Mouse (Mus musculus) embryonic facial prominence, embryonic 10.5 days (tissue): ENCODE results near the gene Fgfr2. TPM values are rescaled to one million over a fixed set of nuclear protein-coding genes. Genes with fewer than 3 reads are reported as not detected.

ENCODE experiments used
- DNase-seq: peaks from one replicate; pipeline ENCODE4 v3.0.0-alpha.2; 2017; ENCODE audit warnings: low spot score
- H3K27ac ChIP-seq: fragments of 300-500 bp; sonication (generic); replicated peaks from 2 replicates; pipeline ENCODE4 v1.5.1; 2016; ENCODE audit warnings: mild to moderate bottlenecking
- H3K27me3 ChIP-seq: fragments of 300-500 bp; sonication (generic); replicated peaks from 2 replicates; pipeline ENCODE4 v1.6.1; 2016; ENCODE audit warnings: low read depth, mild to moderate bottlenecking; ENCODE audit not compliant: poor library complexity, severe bottlenecking
- H3K36me3 ChIP-seq: fragments of 300-500 bp; sonication (generic); replicated peaks from 2 replicates; pipeline ENCODE4 v1.6.1; 2016; ENCODE audit warnings: mild to moderate bottlenecking, moderate library complexity
- H3K4me1 ChIP-seq: fragments of 300-500 bp; sonication (generic); 2 replicates; pipeline ENCODE4 v1.6.1; 2016
- H3K4me3 ChIP-seq: fragments of 300-500 bp; sonication (generic); 2 replicates; pipeline ENCODE4 v1.5.1; 2016; ENCODE audit warnings: mild to moderate bottlenecking, moderate library complexity
- H3K9me3 ChIP-seq: fragments of 300-500 bp; sonication (generic); 2 replicates; pipeline ENCODE4 v1.6.1; 2016; ENCODE audit warnings: mild to moderate bottlenecking
- WGBS: fragments of 180-500 bp; shearing (Covaris S2); methylation state at CpG from one replicate; pipeline ENCODE4 v1.1.7; 2016; 5-methylcytosine and 5-hydroxymethylcytosine counted together
- polyA plus RNA-seq: library from polyadenylated mRNA; unstranded; fragments of >200 nt; fragmentation: Nextera tagmentation; extraction: Ambion mirVana; gene quantifications from 2 replicates; pipeline ENCODE4 v1.2.1, GENCODE M21; 2016

Gene Fgfr2
- polyA plus RNA-seq, 1 experiment from 2014 or later: 74.3 TPM

GRCm38 (mm10) chr7:131257309-131257708 lies 1865.8 kb downstream of the Fgfr2 start:
- Histone ChIP-seq H3K4me3 (no peak overlapping the region), H3K27me3 (no peaks in the 10 kb centered on the region), H3K27ac (no peak overlapping the region), H3K36me3 (no peaks in the 10 kb centered on the region), H3K4me1 (no peaks in the 10 kb centered on the region), H3K9me3 (no peaks in the 10 kb centered on the region)
- 86% methylated on average over 1 of the region's 1 CpGs for WGBS
- DNase-seq: no peak

GRCm38 (mm10) chr7:131256841-131257240 lies 1866.3 kb downstream of the Fgfr2 start:
- Histone ChIP-seq H3K27ac (no peak overlapping the region), H3K9me3 (no peaks in the 10 kb centered on the region), H3K4me3 (no peak overlapping the region), H3K36me3 (no peaks in the 10 kb centered on the region), H3K27me3 (no peaks in the 10 kb centered on the region), H3K4me1 (no peaks in the 10 kb centered on the region)
- 92% methylated on average over 5 of the region's 5 CpGs for WGBS
- no peak for DNase-seq

GRCm38 (mm10) chr7:131244993-131245392 lies 1878.2 kb downstream of the Fgfr2 start:
- Histone ChIP-seq H3K27me3 (no peaks in the 10 kb centered on the region), H3K27ac (no peak overlapping the region), H3K36me3 (no peaks in the 10 kb centered on the region), H3K4me1 (no peaks in the 10 kb centered on the region), H3K9me3 (no peaks in the 10 kb centered on the region), H3K4me3 (no peak overlapping the region)
- DNase-seq: no peak
- WGBS: 32% methylated on average over 1 of the region's 1 CpGs

GRCm38 (mm10) chr7:131236091-131236490 lies 1887.1 kb downstream of the Fgfr2 start:
- Histone ChIP-seq H3K27me3 (no peaks in the 10 kb centered on the region), H3K4me3 (no peak overlapping the region), H3K36me3 (no peaks in the 10 kb centered on the region), H3K4me1 (no peaks in the 10 kb centered on the region), H3K9me3 (no peaks in the 10 kb centered on the region), H3K27ac (no peak overlapping the region)
- no peak for DNase-seq

GRCm38 (mm10) chr7:131223086-131223485 lies 1900.1 kb downstream of the Fgfr2 start:
- H3K36me3 ChIP-seq: no peaks in the 10 kb centered on the region
- H3K27me3 ChIP-seq: no peaks in the 10 kb centered on the region
- no peak for DNase-seq
- 83% methylated on average over 5 of the region's 5 CpGs for WGBS
- H3K4me1 ChIP-seq: no peaks in the 10 kb centered on the region
- H3K27ac ChIP-seq: no peak overlapping the region
- no peaks in the 10 kb centered on the region for H3K9me3 ChIP-seq
- no peak overlapping the region for H3K4me3 ChIP-seq

DNA sequence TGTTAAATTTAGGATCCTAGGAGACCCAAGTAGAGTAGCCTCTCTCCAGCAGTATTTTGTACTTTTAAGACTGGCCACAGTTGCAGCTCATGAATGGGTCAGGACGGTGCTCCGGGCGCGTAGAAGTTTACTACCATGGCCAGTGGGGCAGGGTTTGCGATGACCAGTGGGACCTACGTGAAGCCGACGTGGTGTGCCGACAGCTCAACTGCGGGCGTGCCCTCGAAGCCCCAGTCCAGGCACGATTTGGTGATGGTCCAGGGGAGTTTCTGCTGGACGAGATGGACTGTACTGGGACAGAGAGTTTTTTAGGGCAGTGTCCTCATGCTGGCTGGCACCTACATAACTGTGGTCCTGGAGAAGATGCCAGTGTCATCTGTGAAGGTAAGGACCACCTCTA lies 1935.2 kb downstream of the Fgfr2 start:
- WGBS: 95% methylated on average over 14 of the region's 14 CpGs

DNA sequence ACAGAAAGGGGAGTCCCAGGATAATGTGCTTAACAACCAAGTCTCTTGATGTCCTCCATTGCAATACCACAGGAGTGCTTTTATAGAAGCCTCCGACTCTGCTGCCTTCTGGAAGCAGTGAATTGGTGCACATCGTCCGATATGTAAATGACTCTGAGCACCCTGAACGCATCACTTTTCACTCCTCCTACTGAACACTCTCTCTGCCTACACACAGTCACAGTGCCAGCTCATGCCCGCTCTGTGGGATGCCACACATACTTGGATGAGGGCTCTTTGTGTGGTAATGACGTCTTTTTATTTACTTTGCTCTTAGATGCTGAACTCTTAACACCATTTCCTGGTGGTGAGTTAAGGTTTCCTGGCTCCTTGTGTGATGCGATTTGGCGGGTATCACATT lies 1936.1 kb downstream of the Fgfr2 start:
- no peaks in the 10 kb centered on the region for H3K27me3 ChIP-seq
- no peaks in the 10 kb centered on the region for H3K36me3 ChIP-seq
- H3K4me3 ChIP-seq: no peak overlapping the region
- H3K27ac ChIP-seq: no peak overlapping the region
- WGBS: 75% methylated on average over 8 of the region's 8 CpGs
- no peaks in the 10 kb centered on the region for H3K9me3 ChIP-seq
- H3K4me1 ChIP-seq: no peaks in the 10 kb centered on the region
- DNase-seq: no peak

More for the DNA sequence above, 1935.2 kb downstream of the Fgfr2 start:
- DNase-seq: no peak
- no peaks in the 10 kb centered on the region for H3K9me3 ChIP-seq
- H3K27ac ChIP-seq: no peak overlapping the region
- H3K36me3 ChIP-seq: no peaks in the 10 kb centered on the region
- H3K27me3 ChIP-seq: no peaks in the 10 kb centered on the region
- H3K4me3 ChIP-seq: no peak overlapping the region
- H3K4me1 ChIP-seq: no peaks in the 10 kb centered on the region

DNA sequence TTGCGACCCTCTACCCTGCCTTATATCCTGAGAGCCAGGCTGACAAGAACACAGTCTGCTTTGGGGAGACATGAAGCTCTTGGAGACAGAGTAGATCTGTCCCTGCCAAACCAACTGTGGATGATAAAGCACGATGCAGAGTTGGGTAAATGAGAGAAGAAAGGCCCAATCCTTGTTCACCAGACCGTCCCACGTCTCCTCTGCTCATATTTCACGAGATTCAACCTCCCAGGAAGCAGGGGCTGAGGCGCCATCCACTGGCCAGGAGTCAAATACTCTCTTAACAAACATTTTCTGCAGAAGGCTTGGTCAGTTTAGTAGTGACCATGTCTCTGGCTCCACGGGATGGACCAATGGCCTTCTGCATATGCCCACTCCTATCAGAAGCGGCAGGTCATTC lies 1938.8 kb downstream of the Fgfr2 start:
- Histone ChIP-seq H3K27ac (no peak overlapping the region), H3K36me3 (no peaks in the 10 kb centered on the region), H3K4me1 (no peaks in the 10 kb centered on the region), H3K27me3 (no peaks in the 10 kb centered on the region), H3K4me3 (no peak overlapping the region), H3K9me3 (no peaks in the 10 kb centered on the region)
- 71% methylated on average over 8 of the region's 8 CpGs for WGBS
- no peak for DNase-seq

DNA sequence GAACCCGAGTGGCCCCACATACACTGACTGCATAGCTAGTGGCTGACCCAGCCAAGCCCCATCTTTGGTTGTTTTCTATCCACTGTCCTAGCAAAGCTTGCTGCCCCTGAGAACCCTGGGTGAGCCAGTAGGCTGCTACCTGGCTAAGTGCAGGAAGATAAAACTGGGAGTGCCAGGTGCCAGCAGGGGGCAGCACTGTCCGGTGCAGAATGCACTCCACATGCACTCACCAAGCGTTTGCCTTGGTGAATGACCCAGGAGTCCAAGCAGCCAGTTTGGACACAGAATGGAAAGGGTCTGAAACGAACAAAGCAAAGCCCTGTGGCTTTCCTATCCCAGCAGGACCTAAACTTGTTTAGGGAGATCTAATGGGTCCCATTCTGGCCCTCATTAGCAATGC lies 1940.5 kb downstream of the Fgfr2 start:
- 38% methylated on average over 4 of the region's 4 CpGs for WGBS
- Histone ChIP-seq H3K27me3 (no peaks in the 10 kb centered on the region), H3K4me3 (no peak overlapping the region), H3K4me1 (no peaks in the 10 kb centered on the region), H3K27ac (no peak overlapping the region), H3K9me3 (no peaks in the 10 kb centered on the region), H3K36me3 (no peaks in the 10 kb centered on the region)
- peak; percentile 52 for DNase-seq

GRCm38 (mm10) chr7:131174121-131174520 lies 1949.0 kb downstream of the Fgfr2 start, which contains the start of gene 5430419D17Rik:
Gene 5430419D17Rik, plus strand, starts transcription at chr7:131174402.
- Histone ChIP-seq H3K4me3 (no peak within 1 kb of the TSS), H3K36me3 (no peaks in the 10 kb centered on the region), H3K9me3 (no peaks in the 10 kb centered on the region), H3K27ac (no peak within 1 kb of the TSS), H3K27me3 (no peaks in the 10 kb centered on the region), H3K4me1 (no peaks in the 10 kb centered on the region)
- 86% methylated on average over 9 of the region's 9 CpGs for WGBS
- no peak for DNase-seq

GRCm38 (mm10) chr7:131169099-131169498 lies 1954.1 kb downstream of the Fgfr2 start:
- Histone ChIP-seq H3K9me3 (no peaks in the 10 kb centered on the region), H3K27me3 (no peaks in the 10 kb centered on the region), H3K27ac (no peak overlapping the region), H3K4me1 (no peaks in the 10 kb centered on the region), H3K4me3 (no peak overlapping the region), H3K36me3 (no peaks in the 10 kb centered on the region)
- DNase-seq: no peak
- WGBS: 72% methylated on average over 2 of the region's 2 CpGs

DNA sequence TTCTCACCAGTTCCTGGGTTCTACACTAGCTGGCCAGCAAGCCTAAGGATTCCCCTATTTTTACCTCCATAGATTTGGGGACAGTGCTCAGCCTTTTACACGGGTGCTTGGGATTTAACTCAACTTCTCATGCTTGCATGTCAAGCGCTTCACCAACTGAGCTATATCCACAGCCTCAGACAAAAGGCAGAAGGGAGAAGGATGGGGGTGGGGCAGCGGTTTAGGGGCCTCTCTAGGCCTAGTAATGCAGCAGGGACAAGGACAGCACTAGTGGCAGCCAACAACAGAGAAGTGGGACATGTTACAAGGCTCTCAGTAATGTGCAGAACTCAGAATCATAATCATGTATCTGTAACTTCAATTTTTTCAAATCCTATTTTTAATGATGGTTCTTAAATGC lies 1955.4 kb downstream of the Fgfr2 start:
- H3K4me3 ChIP-seq: no peak overlapping the region
- WGBS: 82% methylated on average over 3 of the region's 3 CpGs
- no peaks in the 10 kb centered on the region for H3K27me3 ChIP-seq
- no peak for DNase-seq
- no peaks in the 10 kb centered on the region for H3K9me3 ChIP-seq
- no peaks in the 10 kb centered on the region for H3K4me1 ChIP-seq
- H3K27ac ChIP-seq: no peak overlapping the region
- H3K36me3 ChIP-seq: no peaks in the 10 kb centered on the region

DNA sequence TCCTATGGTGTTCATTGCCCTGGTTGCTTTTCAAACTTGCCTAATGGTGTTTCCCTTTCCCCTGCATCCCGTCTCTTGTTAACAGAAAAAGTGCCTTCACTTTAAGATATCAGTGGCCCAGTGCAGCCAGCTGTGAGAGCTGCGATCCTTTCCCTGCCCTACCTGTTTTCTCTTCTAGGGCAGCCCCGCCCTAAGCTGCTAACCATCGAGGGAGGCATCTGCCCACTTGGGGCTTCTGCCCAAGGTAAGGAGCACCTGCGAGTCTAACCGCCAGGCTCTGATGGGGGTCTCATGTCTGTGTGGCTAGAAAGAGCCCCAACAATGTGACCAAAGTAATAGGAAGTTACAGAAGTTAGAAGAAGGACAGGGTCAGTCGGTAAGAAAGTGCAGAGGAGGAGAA lies 1960.9 kb downstream of the Fgfr2 start:
- WGBS: 70% methylated on average over 7 of the region's 7 CpGs
- Histone ChIP-seq H3K27me3 (no peaks in the 10 kb centered on the region), H3K4me3 (no peak overlapping the region), H3K36me3 (no peaks in the 10 kb centered on the region), H3K9me3 (no peaks in the 10 kb centered on the region), H3K27ac (no peak overlapping the region), H3K4me1 (no peaks in the 10 kb centered on the region)
- DNase-seq: no peak

- no peak for DNase-seq
- Histone ChIP-seq H3K36me3 (no peaks in the 10 kb centered on the region), H3K27me3 (no peaks in the 10 kb centered on the region), H3K27ac (no peak overlapping the region), H3K4me1 (no peaks in the 10 kb centered on the region), H3K9me3 (no peaks in the 10 kb centered on the region), H3K4me3 (no peak overlapping the region)
- WGBS: 82% methylated on average over 5 of the region's 5 CpGs
Observed at GRCm38 (mm10) chr7:131153044-131153443, 1970.1 kb downstream of the Fgfr2 start.
